Mouse (Mus musculus) heart, embryonic 13.5 days (tissue): ENCODE measurements around the gene Pus10. TPM values are rescaled to one million over a fixed set of nuclear protein-coding genes. Genes with fewer than 3 reads are reported as not detected.
"Not testable (repeated sequence)": the region's sequence is repeated elsewhere in the genome, so short reads cannot be mapped to it uniquely, and the experiment has no call there.

Source experiments
- ATAC-seq: fragments of 200-750 bp; cut with Nextera tagmentation; 2 replicates; pipeline ENCODE4 v1.8.0; 2017; ENCODE audit warnings: moderate TSS enrichment; ENCODE audit not compliant: insufficient number of reproducible peaks, low FRiP score, low TSS enrichment; ENCODE audit errors: extremely low read depth
- H3K27ac ChIP-seq: fragments of 300-500 bp; sonication (generic); replicated peaks from 2 replicates; pipeline ENCODE4 v1.5.1; 2015; ENCODE audit warnings: moderate library complexity, mild to moderate bottlenecking, inconsistent platforms
- H3K27me3 ChIP-seq: fragments of 300-500 bp; sonication (generic); replicated peaks from 2 replicates; pipeline ENCODE4 v1.6.1; 2015; ENCODE audit warnings: mild to moderate bottlenecking, inconsistent platforms
- H3K36me3 ChIP-seq: fragments of 300-500 bp; sonication (generic); 2 replicates; pipeline ENCODE4 v1.6.1; 2015; ENCODE audit warnings: mild to moderate bottlenecking, inconsistent platforms
- H3K4me1 ChIP-seq: fragments of 300-500 bp; sonication (generic); 2 replicates; pipeline ENCODE4 v1.6.1; 2015; ENCODE audit warnings: inconsistent platforms
- H3K4me2 ChIP-seq: fragments of 300-500 bp; sonication (generic); 2 replicates; pipeline ENCODE4 v1.6.1; 2015; ENCODE audit warnings: inconsistent platforms, mild to moderate bottlenecking, moderate library complexity
- H3K4me3 ChIP-seq: fragments of 300-500 bp; sonication (generic); 2 replicates; pipeline ENCODE4 v1.5.1; 2015; ENCODE audit warnings: moderate library complexity, mild to moderate bottlenecking, inconsistent platforms
- H3K9ac ChIP-seq: fragments of 300-500 bp; sonication (generic); 2 replicates; pipeline ENCODE4 v1.6.1; 2015; ENCODE audit warnings: inconsistent platforms, mild to moderate bottlenecking, moderate library complexity
- H3K9me3 ChIP-seq: fragments of 300-500 bp; sonication (generic); 2 replicates; pipeline ENCODE4 v1.6.1; 2016; ENCODE audit warnings: inconsistent platforms
- WGBS: fragments of 180-500 bp; shearing (Covaris S2); methylation state at CpG from one replicate; pipeline ENCODE4 v1.1.7; 2015; ENCODE audit warnings: mixed read lengths; 5-methylcytosine and 5-hydroxymethylcytosine counted together
- polyA plus RNA-seq: library from polyadenylated mRNA; unstranded; fragments of >200 nt; fragmentation: Nextera tagmentation; extraction: Ambion mirVana; gene quantifications from 2 replicates; pipeline ENCODE4 v1.2.1, GENCODE M21; 2015

Gene Pus10
- polyA plus RNA-seq, 1 experiment from 2014 or later = 12.0 TPM

GRCm38 (mm10) chr11:23767369-23767768 lies 101.9 kb downstream of the Pus10 start:
- not testable (repeated sequence) for H3K27me3 ChIP-seq, H3K4me2 ChIP-seq, H3K27ac ChIP-seq, H3K9ac ChIP-seq, ATAC-seq, H3K4me3 ChIP-seq, H3K9me3 ChIP-seq, H3K36me3 ChIP-seq
- 78% methylated on average over 5 of the region's 5 CpGs for WGBS
- H3K4me1 ChIP-seq = peaks cover 11% of the 10 kb centered on the region; the same call in 1 of the 2 replicates

- 57% methylated on average over 1 of the region's 1 CpGs for WGBS
- H3K4me1 ChIP-seq = peaks cover 15% of the 10 kb centered on the region
- no peak overlapping the region for H3K27ac ChIP-seq
- H3K4me2 ChIP-seq = no peak overlapping the region
- no peaks in the 10 kb centered on the region for H3K36me3 ChIP-seq
- H3K9ac ChIP-seq = no peak overlapping the region
- H3K27me3 ChIP-seq = no peaks in the 10 kb centered on the region
- H3K9me3 ChIP-seq = no peaks in the 10 kb centered on the region
- ATAC-seq = no peak
- no peak overlapping the region for H3K4me3 ChIP-seq
Measured at GRCm38 (mm10) chr11:23767928-23768327, 102.5 kb downstream of the Pus10 start.

- Histone ChIP-seq H3K4me1 (peaks cover 21% of the 10 kb centered on the region), H3K4me3 (no peak overlapping the region; the same call in 1 of the 2 replicates), H3K9me3 (no peaks in the 10 kb centered on the region), H3K36me3 (no peaks in the 10 kb centered on the region), H3K27ac (no peak overlapping the region), H3K27me3 (no peaks in the 10 kb centered on the region), H3K4me2 (peak overlapping the region; percentile 43; the same call in 1 of the 2 replicates), H3K9ac (no peak overlapping the region)
- no peak for ATAC-seq
Measured at GRCm38 (mm10) chr11:23769033-23769432, 103.6 kb downstream of the Pus10 start.

GRCm38 (mm10) chr11:23769686-23770509 lies 104.4 kb downstream of the Pus10 start:
- under 1% methylated on average over 25 of the region's 25 CpGs for WGBS
- H3K9ac ChIP-seq = peak overlapping the region; percentile 86

GRCm38 (mm10) chr11:23770510-23770759 lies 105.0 kb downstream of the Pus10 start:
- WGBS = 1% methylated on average over 24 of the region's 24 CpGs
- Histone ChIP-seq H3K27me3 (no peaks in the 10 kb centered on the region), H3K36me3 (no peaks in the 10 kb centered on the region), H3K27ac (peak overlapping the region; percentile 99), H3K4me3 (peak overlapping the region; percentile 79), H3K9ac (peak overlapping the region; percentile 86), H3K4me2 (peak overlapping the region; percentile 84), H3K9me3 (no peaks in the 10 kb centered on the region), H3K4me1 (peaks cover 21% of the 10 kb centered on the region)
- no peak for ATAC-seq

More at GRCm38 (mm10) chr11:23769686-23770509, 104.4 kb downstream of the Pus10 start:
- Histone ChIP-seq H3K4me1 (peaks cover 21% of the 10 kb centered on the region), H3K27ac (peak overlapping the region; percentile 99), H3K4me2 (peak overlapping the region; percentile 84), H3K9me3 (no peaks in the 10 kb centered on the region), H3K4me3 (peak overlapping the region; percentile 79), H3K27me3 (no peaks in the 10 kb centered on the region), H3K36me3 (no peaks in the 10 kb centered on the region)
- ATAC-seq = no peak

- ATAC-seq = peak; percentile 89
- peak within 1 kb of the TSS; percentile 99 for H3K27ac ChIP-seq
- no peaks in the 10 kb centered on the region for H3K36me3 ChIP-seq
- peak within 1 kb of the TSS; percentile 86 for H3K9ac ChIP-seq
- H3K9me3 ChIP-seq = no peaks in the 10 kb centered on the region
- H3K4me3 ChIP-seq = peak within 1 kb of the TSS; percentile 79
- H3K4me2 ChIP-seq = peak within 1 kb of the TSS; percentile 84
- peaks cover 21% of the 10 kb centered on the region for H3K4me1 ChIP-seq
- under 1% methylated on average over 83 of the region's 88 CpGs for WGBS
- H3K27me3 ChIP-seq = no peaks in the 10 kb centered on the region
Measured at GRCm38 (mm10) chr11:23770760-23771506, 105.5 kb downstream of the Pus10 start, which contains the start of gene Rel. Rel (minus strand) TSS chr11:23770970.

GRCm38 (mm10) chr11:23771507-23772097 lies 106.1 kb downstream of the Pus10 start:
- ATAC-seq = no peak
- WGBS = 5% methylated on average over 21 of the region's 21 CpGs

GRCm38 (mm10) chr11:23772471-23772870 lies 107.0 kb downstream of the Pus10 start:
- no peaks in the 10 kb centered on the region for H3K9me3 ChIP-seq
- peak overlapping the region; percentile 99 for H3K27ac ChIP-seq
- no peaks in the 10 kb centered on the region for H3K36me3 ChIP-seq
- 0 out of 2 replicates have a peak overlapping the region, but pooled peaks have one; percentile 20 for H3K4me2 ChIP-seq
- peaks cover 21% of the 10 kb centered on the region for H3K4me1 ChIP-seq
- no peak overlapping the region for H3K4me3 ChIP-seq
- 24% methylated on average over 1 of the region's 1 CpGs for WGBS
- ATAC-seq = no peak
- no peaks in the 10 kb centered on the region for H3K27me3 ChIP-seq
- no peak overlapping the region for H3K9ac ChIP-seq

More at GRCm38 (mm10) chr11:23771507-23772097, 106.1 kb downstream of the Pus10 start:
- H3K4me3 ChIP-seq = peak overlapping the region; percentile 79
- peak overlapping the region; percentile 86 for H3K9ac ChIP-seq
- H3K4me2 ChIP-seq = peak overlapping the region; percentile 84
- H3K4me1 ChIP-seq = peaks cover 21% of the 10 kb centered on the region
- no peaks in the 10 kb centered on the region for H3K36me3 ChIP-seq
- no peaks in the 10 kb centered on the region for H3K27me3 ChIP-seq
- peak overlapping the region; percentile 99 for H3K27ac ChIP-seq
- no peaks in the 10 kb centered on the region for H3K9me3 ChIP-seq

- H3K9ac ChIP-seq = no peak overlapping the region
- no peak overlapping the region for H3K4me2 ChIP-seq
- no peaks in the 10 kb centered on the region for H3K9me3 ChIP-seq
- H3K36me3 ChIP-seq = no peaks in the 10 kb centered on the region
- no peak for ATAC-seq
- no peak overlapping the region for H3K4me3 ChIP-seq
- 77% methylated on average over 8 of the region's 8 CpGs for WGBS
- no peaks in the 10 kb centered on the region for H3K27me3 ChIP-seq
- no peak overlapping the region for H3K27ac ChIP-seq
- no peaks in the 10 kb centered on the region for H3K4me1 ChIP-seq
Measured at GRCm38 (mm10) chr11:23778787-23779201, 113.3 kb downstream of the Pus10 start.

GRCm38 (mm10) chr11:23782038-23782437 lies 116.6 kb downstream of the Pus10 start:
- Histone ChIP-seq H3K9me3 (no peaks in the 10 kb centered on the region), H3K27me3 (no peaks in the 10 kb centered on the region), H3K4me2 (no peak overlapping the region), H3K27ac (no peak overlapping the region), H3K36me3 (no peaks in the 10 kb centered on the region), H3K9ac (no peak overlapping the region), H3K4me1 (no peaks in the 10 kb centered on the region), H3K4me3 (no peak overlapping the region)
- no peak for ATAC-seq
- WGBS = 65% methylated on average over 3 of the region's 3 CpGs
